Mouse (Mus musculus): Measurements from ENCODE around the gene Olfr455. TPM values are rescaled to one million over a fixed set of nuclear protein-coding genes. Genes with fewer than 3 reads are reported as not detected.

The Olfr455 gene
- total RNA-seq, 2 experiments from 2014 or later, result not detected

- no peak for DNase-seq (ENCODE audit: extremely low spot score in 1 of 2, low spot score in 1 of 2)
These were observed 57.7 kb downstream of the Olfr455 start for GRCm38 (mm10) chr6:42489731-42490130.

- DNase-seq (ENCODE audit: extremely low spot score in 1 of 2, low spot score in 1 of 2), result no peak
These were observed 60.3 kb downstream of the Olfr455 start, which contains the start of gene Olfr456 for GRCm38 (mm10) chr6:42487114-42487513. Gene Olfr456, minus strand, starts transcription at chr6:42487214.

Other genes starting within 250 kb of the Olfr455 start
- 10 to 100 TPM; 74.8 to 76.8 TPM for gene Fam131b, start 222.9 kb downstream of the Olfr455 start, total RNA-seq (2021)
- 10 to 100 TPM; 47.9 to 51.7 TPM for gene Zyx, start 198.0 kb downstream of the Olfr455 start, total RNA-seq (2021)
- gene Epha1, start 174.3 kb downstream of the Olfr455 start, total RNA-seq (2021), result under 1 TPM; 0.22 to 0.47 TPM
- gene Tas2r143, start 147.3 kb downstream of the Olfr455 start, total RNA-seq (2021), result not detected
- gene Tas2r135, start 142.2 kb downstream of the Olfr455 start, total RNA-seq (2021), result not detected
- gene Tas2r126, start 113.1 kb downstream of the Olfr455 start, total RNA-seq (2021), result not detected
- gene Olfr458, start 82.4 kb downstream of the Olfr455 start, total RNA-seq (2021), result not detected
- not detected for gene Olfr457, start 71.3 kb downstream of the Olfr455 start, total RNA-seq (2021)
- not detected for gene Olfr456, start 60.4 kb downstream of the Olfr455 start, total RNA-seq (2021)
- not detected for gene Tcaf3, start 50.1 kb upstream of the Olfr455 start, total RNA-seq (2021)
- under 1 TPM; 0.42 to 0.44 TPM for gene Tcaf2, start 97.7 kb upstream of the Olfr455 start, total RNA-seq (2021)
- 100 to 1,000 TPM; 207 to 217 TPM for gene Tcaf1, start 162.5 kb upstream of the Olfr455 start, total RNA-seq (2021)
- not detected for gene Olfr453, start 191.8 kb upstream of the Olfr455 start, total RNA-seq (2021)
- not detected for gene Olfr38, start 208.8 kb upstream of the Olfr455 start, total RNA-seq (2021)
- not detected for gene Olfr452, start 237.5 kb upstream of the Olfr455 start, total RNA-seq (2021)

Data from layer of hippocampus, postnatal 25 days (tissue).